Mouse (Mus musculus): ENCODE measurements around the gene Cfap298.
A peak's percentile ranks its signal among the peaks of the same experiment; 100 is the strongest.

Cfap298 gene

DNA sequence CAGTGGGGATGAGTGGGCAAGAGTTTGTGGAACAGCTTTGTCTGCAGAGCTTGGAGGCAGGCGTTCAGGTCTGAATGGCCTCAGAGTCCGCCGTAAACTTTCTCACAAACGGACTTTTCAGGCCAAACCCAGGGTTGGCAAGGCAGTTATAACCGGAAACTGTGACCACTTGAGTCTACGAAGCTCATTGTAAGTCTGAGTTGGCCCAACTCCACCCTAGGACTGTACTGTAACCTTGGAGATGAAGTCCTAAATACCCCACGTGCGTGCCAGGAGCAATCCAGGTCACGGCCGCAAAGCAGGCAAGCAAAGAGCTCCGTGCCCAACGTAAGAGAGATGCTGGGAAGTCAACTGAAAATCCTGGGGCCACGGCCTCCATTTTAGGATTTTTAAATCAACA lies 23.1 kb downstream of the Cfap298 start:
- DNase-seq: no peak

DNA sequence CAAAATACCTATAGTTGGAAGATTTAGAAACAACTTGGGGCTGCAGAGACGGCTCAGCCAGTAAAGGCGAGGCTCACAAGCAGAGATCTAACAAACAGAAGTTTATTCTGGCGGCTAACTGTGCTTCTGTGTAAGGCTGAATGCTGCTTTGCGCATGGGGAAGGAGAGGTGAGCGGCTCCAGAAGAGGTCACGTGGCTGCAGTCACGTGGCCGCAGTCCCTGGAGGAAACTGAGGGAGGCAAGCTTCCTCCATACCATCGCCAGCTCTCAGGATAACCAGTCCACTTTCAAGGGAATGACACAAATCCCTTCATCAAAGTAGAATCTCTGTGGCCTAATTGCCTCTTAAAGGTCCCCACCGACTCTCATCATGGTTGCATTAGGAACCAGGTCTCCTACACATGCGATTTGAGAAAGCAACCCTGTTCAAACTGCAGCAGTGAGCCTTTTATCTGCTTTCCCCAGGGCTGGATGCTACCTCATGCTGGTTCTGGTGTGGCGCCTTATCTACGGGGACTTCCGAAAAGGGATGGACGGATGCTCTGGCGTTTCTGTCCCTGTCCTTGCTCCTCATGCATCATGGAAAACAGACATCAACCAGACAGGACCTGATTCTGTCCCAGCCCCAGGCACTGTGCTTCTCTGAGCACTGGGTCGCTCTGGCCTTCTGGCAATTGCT lies 23.9 kb downstream of the Cfap298 start:
- no peak for DNase-seq

DNA sequence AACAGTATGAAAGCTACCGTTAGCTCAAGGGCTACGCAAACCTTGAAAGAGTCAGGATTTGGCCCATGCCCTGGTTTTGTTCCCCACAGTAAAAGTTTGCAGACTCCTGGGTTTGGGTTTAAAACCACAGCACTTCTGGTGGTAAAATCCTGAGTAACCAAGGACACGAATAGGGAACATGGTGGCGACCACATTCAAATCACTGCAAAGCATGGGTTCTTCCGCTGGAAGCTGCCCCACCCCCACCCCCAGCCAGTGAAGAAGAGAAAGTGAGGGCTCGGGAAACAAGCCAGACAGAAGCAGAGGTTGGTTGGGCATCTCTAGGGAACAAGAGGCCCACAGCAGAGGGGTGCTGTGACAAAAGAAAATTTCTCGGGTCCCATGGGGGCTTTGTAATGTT lies 27.7 kb downstream of the Cfap298 start:
- DNase-seq: no peak

DNA sequence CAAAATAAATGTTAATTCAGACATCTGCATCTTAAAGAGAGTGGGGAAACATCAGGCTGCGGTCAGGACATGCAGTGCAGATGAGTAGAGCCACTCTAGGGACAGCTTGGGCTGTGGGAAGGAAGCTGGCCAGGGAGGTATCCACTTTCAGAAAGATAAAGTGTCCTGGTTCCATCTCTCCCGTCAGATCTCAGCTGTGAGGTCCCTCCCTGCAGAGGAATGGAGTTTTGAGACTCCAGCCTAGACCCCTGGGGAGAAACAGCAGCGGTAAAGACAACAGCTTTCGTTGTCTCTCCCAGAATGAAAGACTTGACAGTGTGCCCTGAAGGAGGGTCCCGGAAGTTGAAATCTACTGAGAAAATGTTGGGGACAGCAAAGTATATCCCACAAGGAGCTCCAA lies 31.6 kb downstream of the Cfap298 start:
- DNase-seq: no peak

DNA sequence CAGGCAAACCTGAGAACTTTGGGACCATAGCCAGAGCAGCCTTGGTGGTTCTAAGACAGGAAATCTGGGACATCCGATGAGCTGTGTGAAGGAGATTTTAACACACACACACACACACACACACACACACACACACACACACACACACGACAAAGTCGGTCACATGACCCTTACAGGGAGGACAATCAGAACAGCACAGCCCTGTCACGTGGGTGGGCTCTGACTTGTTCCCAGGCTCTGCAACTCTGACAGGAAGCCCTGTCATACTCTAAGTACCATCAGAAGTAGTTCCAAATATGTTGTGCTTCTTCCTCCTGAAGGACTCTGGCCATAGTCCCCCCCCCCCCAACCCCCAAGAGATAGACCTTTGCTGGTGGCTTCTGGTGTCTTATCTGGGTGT lies 33.5 kb downstream of the Cfap298 start:
- DNase-seq: no peak

DNA sequence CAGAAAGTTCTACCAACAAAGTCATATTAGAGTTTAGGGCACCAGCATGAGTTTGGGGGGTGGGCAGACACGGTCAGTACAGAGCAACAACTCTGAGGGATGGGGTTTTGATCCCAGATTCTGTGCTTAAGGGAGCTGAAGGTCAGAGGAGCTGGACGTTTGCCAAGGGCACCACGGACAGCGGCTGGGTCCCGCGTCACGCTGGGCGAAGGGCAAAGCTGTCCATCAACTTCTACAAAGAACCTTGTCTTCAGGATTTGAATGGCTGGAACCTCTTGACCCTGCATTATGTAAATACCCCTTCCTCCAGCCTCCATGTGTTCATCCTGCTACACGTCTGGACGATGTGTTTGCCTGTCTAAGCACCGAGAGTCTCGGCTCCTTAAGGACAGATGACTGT lies 35.4 kb downstream of the Cfap298 start:
- no peak for DNase-seq

DNA sequence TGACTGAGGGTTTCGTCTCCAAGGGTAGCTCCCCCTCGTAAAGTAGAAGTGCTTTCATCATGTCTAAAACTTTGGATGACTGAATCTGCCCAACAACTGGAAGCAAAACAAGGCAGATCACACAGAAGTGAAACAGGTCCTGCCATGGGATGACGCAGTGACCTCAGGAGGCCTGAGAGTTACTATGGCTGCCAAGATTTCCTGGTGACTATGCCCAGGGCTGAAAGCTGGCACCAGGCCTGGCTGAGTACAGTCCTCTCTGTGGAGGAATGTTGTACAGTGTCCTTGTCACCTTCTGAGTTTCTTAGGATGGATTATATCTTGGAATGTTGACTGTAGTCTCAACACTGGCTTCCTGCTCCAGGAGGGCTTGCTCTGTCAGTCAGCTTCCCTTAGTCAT lies 37.3 kb downstream of the Cfap298 start:
- no peak for DNase-seq

DNA sequence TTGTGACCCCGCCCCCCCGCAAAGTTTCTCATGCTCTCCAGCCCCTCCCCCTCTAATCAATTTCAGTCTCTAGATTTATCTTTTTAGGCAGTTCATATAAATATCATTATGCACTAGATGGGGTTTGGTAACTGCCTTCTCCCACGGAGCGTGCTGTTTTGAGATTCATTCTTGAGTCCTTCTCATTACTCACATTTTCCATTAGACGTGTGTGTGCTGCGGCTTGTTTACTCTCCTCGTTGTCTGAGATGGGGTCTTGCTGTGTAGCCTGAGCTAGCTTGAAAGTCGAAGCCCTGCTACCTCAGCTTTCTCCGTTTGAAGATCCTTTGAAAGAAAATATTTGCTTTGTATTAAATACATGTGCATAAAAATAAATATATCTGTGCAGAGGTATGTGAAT lies 41.1 kb downstream of the Cfap298 start:
- DNase-seq: no peak

DNA sequence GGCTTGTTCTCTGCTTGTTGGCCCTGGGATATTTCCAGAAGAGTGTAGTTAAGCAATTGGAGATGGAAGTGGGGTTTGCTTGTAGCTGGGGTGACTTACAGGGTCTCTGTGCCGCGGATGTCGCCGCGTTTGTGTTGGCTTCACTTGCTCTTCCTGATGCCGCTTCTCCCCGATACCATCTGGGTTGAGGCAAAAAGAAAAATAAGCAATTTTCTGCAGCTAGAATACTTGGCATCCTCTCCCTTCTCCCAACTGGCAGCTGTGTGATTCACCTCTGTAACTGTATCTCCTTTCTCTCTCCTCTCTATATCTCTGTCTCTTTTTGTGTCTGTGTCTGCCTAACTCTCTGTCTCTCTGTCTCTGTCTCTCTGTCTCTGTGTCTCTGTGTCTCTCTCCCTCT lies 41.9 kb downstream of the Cfap298 start:
- DNase-seq: no peak

DNA sequence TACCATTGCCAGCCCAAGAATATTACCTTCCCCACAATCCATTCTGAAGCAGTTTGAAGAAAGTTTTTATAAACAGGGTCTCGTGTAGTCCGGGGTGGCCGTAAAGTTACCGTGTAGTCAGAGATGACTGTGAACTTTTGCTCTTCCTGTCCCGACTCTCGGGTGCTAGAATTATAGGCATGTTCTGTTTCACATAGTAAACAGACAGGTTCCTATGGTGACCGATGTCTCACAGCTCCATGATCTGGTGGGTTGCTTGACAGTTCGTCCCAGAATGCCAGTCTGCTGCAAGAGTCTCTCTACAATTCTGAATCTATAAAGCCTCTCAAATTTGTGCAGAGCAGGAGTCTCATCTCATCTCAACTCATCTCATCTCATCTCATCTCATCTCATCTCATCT lies 42.8 kb downstream of the Cfap298 start:
- DNase-seq: no peak

DNA sequence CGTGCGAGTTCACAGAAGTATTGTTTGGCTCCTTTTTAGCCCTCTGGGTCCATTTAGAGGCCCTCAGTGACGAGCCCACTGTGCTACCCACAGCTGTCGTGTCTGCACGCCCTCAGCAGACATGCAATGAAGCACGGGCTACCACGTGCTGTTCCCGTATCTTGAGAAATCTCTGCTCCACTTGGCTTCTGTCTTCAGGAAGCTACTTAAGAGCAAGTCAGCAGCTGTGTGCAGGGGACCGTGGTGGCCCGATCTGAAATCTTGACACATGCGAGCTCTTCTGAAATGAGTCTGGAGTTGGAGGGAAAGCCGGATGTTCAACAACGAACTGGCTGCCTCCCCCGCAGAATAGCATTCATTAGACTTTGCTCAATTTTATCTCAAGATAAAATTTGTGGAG lies 43.3 kb downstream of the Cfap298 start:
- no peak for DNase-seq

DNA sequence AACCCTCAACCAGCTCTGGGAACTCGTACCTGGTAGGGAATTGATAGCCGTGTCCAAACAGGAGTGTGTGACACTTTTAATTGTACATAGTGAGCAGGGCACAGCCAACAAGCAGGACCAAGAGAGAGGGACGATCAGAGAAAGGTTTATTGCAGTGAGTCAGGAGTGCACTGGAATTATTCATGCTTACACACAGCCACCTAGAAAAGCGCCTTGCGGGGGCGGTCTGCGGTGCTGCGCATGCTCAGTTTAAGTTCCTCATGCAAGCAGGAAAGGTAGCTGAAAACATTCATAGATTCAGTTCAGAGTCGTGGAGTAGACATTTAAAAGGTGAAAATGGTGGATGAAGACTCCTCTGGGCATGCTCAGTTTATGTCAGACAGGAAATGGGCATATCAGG lies 44.2 kb downstream of the Cfap298 start:
- no peak for DNase-seq

DNA sequence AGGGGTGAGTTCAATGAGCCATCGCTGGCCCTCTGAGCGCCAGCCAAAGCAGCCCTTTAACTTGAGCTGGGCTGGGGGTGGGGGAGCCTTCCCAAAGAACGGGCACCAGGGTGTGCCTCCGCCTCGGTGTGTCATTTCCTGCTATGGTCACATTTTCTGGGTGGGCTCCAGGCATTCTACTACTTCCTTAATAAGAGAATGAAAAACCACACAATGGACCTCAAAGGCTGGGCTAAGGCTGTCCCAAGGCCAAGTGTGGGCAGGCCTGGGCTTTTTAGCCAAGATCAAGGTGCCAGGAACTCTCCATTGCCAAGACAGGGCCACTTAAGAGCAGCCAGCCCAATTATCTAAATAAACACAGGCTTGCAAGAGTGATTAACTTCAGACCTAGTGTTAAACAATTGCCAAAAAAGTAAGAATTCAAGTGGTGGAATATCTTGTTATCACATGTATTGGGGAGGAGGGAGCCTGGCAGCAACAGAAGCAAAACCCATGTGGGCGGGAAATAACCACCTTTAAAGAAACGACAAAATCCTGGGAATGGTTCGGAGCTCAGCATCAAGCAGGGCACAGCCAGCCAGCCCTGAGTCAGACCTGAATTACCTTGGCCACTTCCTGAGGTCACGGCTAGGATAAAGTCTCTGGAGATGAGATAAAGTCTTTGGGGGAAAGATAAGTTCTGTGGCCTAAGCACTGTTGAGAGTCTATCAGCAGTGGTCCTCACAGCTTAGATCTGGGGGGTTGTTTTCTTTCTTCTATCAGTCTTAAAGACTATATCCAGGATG lies 48.9 kb downstream of the Cfap298 start:
- peak; percentile 60 to 69 for DNase-seq

DNA sequence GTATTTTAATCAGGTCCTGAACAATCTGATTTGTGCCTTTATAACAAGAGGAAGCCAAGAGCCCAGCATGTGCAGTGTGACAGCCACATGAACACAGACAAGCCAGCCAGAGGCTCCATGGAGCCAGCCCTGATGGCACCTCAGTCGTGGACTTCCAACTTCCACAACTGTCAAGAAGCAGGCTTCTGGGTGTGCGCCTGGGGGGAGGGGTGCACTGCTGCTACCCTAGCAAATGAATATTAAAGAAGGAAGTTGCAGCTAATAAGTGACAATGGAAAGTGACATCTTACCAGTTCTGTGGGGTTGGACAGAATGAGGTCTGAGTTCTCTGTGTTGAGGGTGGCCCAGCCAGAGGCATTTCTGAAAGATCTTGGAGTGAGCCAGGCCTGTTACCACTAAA lies 49.6 kb downstream of the Cfap298 start:
- DNase-seq: peak; percentile 30 to 55

DNA sequence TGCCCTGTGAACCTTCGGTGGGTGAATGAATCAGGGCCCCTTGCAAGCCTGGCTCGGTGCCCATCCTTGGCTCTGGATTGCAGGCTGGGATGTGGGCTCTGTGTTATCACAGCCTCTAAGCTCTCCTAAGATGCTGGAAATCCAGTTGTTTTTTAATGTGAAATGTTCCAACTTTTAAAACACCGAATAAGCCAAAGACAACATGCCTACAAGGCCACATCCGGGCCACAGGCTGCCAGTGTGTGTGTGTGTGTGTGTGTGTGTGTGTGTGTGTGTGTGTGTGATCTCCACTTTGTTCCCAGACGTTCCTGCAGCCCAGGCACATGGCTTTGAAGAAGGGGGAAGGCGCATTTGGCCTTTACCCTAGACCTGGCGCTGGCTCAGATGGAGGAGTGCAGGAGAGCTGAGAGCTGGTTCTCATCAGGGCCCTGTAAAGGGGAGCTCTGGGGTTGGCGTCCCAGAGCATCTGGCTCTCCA lies 52.4 kb downstream of the Cfap298 start:
- peak; percentile 52 to 71 for DNase-seq

DNA sequence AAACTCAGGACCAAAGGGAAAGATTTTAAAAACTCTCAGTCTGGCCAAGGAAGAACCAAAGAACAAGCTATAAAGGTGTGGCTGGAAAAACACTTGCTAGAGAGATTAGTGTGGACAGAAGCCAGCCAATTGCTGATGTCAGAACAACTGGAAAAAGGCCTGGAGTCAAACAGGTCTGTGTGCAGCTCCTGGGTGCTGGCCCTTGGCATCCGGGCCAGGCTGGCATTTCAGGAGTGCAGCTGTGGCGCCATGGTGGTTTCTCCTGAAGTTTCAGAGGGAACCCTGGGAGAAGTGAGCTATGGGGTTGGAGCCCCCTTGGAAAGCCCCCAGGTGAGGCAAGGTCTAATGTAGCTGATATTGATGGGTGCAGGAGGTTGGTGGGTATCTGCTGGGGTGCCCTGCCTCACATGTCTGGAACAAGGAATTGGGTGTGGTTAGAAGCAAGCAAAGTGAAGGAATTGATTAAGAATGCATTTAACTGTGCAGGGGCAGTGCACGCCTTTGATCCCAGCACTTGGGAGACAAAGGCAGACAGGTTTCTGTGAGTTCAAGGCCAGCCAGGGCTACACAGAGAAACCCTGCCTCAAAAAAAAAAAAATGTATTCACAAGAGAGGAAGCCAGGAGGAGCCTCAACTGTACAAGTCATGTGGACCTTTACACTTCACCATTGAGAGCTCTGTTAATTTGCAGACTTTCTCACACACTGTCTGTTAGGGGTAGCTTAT lies 56.6 kb downstream of the Cfap298 start:
- DNase-seq: no peak
